ENCODE assay signal across 24 mouse cellular contexts in genomic region chr17:81001010-81001409, GRCm38 (mm10). TPM values are rescaled to one million over a fixed set of nuclear protein-coding genes. Genes with fewer than 3 reads are reported as not detected.
"Had no signal": no experiment of that assay in that cellular context is flagged by ENCODE, and none has a peak within 500 bp of the region (broad histone marks: within the 10 kb centered on the region; RNA-seq: fewer than 3 reads in every experiment).

No protein-coding gene starts in this region.

- H3K4me2 ChIP-seq: limb, embryonic 13.5 days; liver, embryonic 12.5 days; liver, embryonic 15.5 days; lung, embryonic 15.5 days; midbrain, embryonic 13.5 days had no signal

- H3K4me1 ChIP-seq: liver, embryonic 12.5 days; liver, embryonic 15.5 days had no signal

- H3K36me3 ChIP-seq: liver, embryonic 12.5 days; liver, embryonic 15.5 days; lung, embryonic 15.5 days had no signal

- H3K27me3 ChIP-seq: limb, embryonic 13.5 days; liver, embryonic 12.5 days; liver, embryonic 15.5 days; lung, embryonic 15.5 days; midbrain, embryonic 13.5 days had no signal

- DNase-seq: kidney, adult 9 months; kidney, postnatal 14 days; kidney, postnatal 4 days; liver; lung, adult 18-20 months; lung, postnatal 10 days; lung, postnatal 36 days; right cerebral cortex, adult 18-20 months; right cerebral cortex, postnatal 14 days; right cerebral cortex, postnatal 4 days; thymus, adult 2 months; thymus, postnatal 25 days had no signal

- ATAC-seq: liver, embryonic 12.5 days; midbrain, embryonic 13.5 days; midbrain, embryonic 16.5 days had no signal

- H3K9ac ChIP-seq: limb, embryonic 13.5 days; liver, embryonic 12.5 days; liver, embryonic 15.5 days; lung, embryonic 15.5 days; midbrain, embryonic 13.5 days had no signal

- H3K4me3 ChIP-seq: limb, embryonic 10.5 days; limb, embryonic 13.5 days; liver, embryonic 12.5 days; liver, embryonic 15.5 days; lung, embryonic 15.5 days; megakaryocyte, embryonic 14.5 days; midbrain, embryonic 10.5 days; midbrain, embryonic 13.5 days; myocyte had no signal

- H3K27ac ChIP-seq: limb, embryonic 10.5 days; limb, embryonic 13.5 days; liver, embryonic 12.5 days; liver, embryonic 15.5 days; lung, embryonic 15.5 days; midbrain, embryonic 10.5 days; midbrain, embryonic 13.5 days; stomach, postnatal 0 days had no signal

- H3K9me3 ChIP-seq: limb, embryonic 10.5 days; liver, embryonic 12.5 days; liver, embryonic 15.5 days; lung, embryonic 15.5 days; midbrain, embryonic 13.5 days had no signal

RNA-seq across cellular contexts. Expression of gene Tmem178, which starts 56.6 kb away (rescaled TPM):
- total RNA-seq: monocyte, adult 5-6 weeks had no signal
- polyA plus RNA-seq: myocyte had no signal
